Mouse (Mus musculus) right cerebral cortex, adult 18-20 months (tissue): ENCODE data around the gene Lbr.
A peak's percentile ranks its signal among the peaks of the same experiment; 100 is the strongest.
"Not testable (repeated sequence)": the region's sequence is repeated elsewhere in the genome, so short reads cannot be mapped to it uniquely, and the experiment has no call there.

Experiments
- DNase-seq: peaks from one replicate; pipeline ENCODE4 v3.0.0; 2022; ENCODE audit warnings: mixed read lengths

Gene Lbr

DNA sequence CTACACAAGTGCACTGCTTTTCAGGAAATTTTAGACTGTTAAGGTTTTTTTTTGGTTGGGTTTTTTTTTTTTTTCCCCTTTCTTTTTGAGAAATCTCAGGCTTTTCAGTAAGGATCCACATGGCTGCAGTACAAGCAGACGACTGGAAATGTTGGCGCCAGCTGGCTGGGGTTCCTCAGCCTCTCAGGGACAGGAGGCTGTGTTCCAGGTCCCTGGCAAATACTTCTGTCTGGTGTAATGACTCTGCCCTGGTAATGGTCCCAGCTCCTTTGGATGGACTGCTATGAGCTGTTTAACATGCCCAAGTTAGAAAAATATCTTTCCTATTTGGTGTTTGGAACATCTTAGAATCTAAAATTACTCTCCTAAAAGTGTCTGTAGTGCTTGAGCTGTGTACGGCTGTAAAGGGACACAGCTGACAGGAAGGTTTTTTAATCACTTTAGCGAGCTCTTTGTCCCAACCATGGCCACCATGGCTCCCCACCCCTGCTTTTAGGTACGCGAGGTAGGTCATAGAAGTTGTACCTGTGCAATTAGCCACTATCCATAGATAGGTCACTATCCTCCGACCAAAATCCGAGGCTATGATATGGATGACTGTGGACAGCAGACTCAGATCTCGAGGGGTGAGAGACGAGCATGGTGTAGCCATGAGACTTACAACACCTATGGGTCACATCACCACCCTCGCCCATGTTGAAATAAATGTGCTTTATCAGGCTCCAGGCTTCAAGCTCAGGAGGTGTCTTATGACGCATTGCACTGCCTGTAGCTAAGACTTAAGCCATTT is 8.9 kb upstream of the Lbr start:
- peak; percentile 51 for DNase-seq

DNA sequence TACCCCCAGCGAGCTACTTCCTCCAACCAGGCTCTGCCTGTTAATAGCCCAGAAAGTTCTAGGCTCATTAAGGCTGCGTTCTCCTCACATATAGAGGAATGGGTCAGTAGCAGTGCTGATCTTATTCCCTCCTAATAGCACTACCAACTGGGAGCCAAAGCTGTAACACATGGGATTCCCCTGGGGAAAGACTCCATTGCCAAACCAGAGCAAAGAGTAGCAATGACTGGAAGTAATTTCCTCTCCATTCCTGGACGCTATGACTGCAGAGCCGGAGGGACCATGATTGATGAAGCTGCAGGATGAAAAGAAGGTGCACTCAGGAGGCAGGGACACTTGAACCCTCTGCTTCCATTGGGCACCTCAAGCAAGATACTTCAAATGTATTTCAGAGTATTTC is 7.6 kb upstream of the Lbr start:
- no peak for DNase-seq

DNA sequence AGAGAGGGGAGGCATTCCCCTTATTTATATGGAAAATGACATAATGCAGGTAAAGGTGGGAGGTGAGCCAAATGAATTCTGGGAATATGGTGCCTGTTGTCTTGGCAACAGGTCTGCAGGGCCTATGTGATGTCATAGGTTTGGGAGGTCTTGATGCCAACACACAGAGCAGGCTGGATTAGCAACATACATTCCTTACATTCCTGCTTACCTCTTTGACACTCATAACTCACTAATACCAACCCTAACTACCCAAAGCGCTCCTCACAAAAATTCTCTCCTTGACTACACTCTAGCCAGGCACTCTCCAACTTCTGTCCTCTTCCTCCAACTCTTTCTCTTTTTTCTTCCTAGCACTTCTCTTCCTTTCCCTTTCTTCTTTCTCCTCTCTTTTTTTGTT is 5.4 kb upstream of the Lbr start:
- DNase-seq = no peak

DNA sequence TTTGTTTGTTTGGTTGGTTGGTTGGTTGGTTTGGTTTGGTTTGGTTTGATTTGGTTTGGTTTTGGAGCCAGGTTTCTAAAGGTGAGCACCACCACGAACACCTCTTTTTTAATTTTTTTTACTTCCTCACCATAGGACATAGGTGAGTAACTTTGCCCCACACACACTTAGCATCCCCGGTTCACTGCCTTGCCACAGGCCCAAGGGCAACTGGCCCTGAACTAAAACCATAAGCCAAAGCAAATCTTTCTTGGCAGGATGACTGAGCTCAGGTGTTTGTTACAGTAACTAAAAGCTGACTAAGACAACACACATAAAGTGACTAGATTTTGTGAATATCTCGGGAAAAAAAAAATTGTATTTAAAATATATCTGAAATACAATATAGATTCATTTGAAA is 4.5 kb upstream of the Lbr start:
- no peak for DNase-seq

DNA sequence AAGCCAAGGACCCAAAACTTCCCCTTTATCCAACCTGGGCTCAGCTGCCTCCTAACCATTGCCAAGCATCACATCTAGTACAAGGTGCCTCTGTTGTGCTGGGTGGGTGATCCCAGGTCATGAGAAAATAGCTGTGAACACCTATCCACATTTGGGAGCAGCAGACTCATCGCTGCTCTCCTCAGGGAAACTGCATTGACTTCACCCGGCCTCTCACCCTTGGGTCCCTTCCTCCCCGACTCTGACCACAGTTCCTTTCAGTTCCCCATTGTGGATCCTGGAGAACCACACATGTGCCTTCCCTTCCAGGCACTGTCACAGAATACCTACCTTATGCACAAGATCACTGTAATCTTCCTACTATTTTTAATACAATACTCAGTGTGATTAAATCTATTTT is 2.9 kb upstream of the Lbr start:
- DNase-seq = no peak

DNA sequence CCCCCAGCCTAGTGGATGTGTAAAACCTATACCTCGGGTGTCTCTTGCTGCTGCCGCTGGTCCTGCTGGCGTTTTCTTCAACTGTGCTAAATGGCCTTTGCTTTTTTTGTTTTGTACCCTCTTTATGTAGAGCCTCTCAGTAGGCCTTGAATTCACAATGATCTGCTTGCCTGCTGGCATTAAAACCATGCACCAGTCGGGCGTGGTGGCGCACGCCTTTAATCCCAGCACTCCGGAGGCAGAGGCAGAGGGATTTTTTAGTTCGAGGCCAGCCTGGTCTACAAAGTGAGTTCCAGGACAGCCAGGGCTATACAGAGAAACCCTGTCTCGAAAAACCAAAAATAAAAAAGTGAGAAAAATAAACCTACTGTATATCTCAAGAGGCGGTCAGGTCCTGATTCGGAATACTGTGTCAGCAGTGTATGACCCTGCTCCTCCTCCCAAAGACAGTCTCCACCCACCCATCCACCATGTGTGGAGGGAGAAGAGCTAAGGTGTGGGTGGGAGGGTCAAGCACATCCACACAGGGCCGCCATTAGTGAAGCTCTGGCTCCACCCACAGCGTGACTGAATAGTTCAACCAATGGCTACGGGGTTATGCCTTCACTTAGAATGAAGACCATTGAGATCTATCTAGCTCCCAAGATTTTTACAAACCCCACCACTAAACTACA is 2.2 kb upstream of the Lbr start:
- no peak for DNase-seq

DNA sequence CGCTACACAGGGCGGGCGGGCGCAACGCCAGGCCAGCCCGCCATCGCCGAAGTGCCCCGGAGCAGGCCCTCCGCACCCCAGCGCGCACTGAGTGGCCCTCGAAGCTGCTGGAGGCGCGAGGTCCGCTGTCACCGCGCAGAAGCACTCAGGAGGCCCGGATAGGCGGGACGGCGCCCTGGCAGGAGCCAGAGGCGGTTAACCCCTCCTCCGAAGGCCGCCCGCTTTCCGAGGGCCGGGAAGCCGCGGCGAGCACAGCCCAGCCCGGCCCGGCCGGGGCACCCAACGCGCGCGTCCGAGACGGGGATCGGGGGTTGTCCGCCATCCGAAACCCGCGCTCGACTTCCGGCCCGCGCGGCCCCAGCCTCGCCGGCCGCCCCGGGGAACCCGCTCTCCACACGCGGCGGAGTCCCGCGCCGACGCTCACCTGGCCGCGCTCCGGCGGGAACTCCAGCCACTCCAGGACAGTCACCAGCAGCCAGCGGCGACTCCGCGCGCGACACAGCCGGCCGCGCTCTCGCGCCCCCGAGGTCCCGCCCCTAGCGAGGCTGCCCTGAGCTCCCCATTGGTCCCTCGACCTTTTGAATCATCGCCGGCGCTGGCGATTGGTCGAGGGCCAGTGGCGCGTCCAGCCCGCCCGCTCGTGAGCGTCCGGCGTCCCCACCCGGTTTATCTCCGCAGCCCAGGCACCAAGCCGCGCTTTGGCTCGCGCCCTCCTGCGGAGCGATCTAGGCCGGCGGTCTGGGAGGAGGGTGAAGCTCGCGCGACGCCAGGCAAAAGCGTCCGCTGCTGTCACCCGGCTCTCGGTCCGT is 778 bp downstream of the Lbr start:
- peak; percentile 97 for DNase-seq

DNA sequence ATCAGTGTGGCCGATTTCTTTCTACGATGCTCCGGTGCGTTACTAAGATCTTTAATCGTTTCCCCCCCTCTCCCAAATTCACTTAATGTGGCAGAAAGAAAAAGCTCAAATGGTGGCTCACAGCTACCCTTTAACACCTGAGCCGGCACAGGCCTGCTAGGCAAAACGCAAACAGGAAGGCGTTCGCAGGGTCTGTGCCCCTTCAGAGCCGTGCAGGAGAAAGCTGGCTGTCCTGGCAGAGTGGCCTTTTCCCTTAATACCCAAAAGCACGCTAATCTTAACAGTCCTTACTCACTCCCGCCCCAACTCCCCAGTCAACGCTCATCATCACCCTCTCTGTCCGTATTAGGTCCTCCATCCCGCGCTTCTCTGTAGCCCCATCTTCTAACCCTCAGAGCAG is 1.4 kb downstream of the Lbr start:
- no peak for DNase-seq

DNA sequence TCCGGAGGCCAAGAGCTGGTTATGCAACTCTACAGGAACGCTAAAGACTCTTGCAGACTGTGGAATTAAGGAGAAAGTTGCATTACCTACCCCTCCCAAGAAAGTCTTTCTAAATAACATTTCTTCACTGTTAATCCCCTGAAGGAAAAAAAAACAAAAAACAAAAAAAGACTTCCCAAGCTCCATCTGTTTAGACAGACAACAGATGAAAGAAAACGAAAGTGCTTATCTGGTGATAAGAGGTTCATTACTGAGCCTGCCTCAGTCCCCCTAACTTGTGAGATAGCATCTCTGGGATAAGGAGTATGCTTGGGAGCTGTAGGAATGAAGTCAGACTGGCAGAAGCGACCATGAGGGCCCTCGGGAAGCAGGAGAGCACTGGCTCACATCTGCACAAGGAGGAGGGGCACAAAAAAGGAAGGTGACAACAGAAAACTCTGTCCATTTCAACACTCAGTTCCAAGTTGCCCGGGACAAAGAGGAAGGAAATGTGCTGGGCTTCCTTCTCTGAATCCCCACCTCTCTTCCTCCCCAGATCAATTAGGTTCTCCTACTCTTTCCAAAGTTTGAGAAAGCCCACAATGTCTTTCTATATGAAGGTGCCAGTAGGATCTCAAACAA is 3.0 kb downstream of the Lbr start:
- no peak for DNase-seq

DNA sequence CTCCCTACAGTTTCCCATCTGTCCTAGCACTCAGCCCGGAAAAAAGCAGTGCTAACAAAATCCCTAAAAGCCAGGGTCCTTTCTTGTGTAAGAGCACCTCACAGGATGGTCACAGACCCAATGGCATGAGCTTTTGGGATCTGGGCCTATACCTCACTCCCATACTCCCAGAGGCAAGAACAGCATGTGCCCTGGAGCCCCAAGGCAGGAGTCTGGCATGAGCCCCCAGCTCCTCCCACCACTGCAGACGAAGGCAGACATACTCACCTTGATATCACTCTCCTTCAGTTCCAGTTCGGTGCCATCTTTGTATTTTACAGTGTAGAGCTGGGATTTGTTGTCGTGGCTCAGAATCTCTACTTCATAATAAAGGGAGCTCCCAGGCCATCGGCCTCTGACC is 4.7 kb downstream of the Lbr start:
- no peak for DNase-seq

DNA sequence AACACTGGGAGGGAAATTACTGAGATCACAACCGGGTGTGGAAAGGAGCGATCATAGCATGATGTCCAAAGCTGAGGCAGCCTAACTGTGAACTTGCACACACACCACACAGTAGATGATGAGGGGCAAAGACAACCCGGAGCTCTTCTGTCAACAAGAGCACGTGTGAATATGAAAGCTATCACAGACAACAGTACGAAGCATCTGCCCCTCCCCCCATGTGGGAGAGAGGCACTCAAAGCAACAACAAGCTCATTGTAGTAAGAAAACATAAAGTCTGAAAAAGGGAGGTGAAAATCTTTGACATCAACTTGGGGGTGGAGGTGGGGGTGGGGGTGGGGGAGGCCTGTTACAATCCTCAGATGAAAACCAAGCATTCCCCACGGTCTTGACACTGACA is 9.7 kb downstream of the Lbr start:
- no peak for DNase-seq

DNA sequence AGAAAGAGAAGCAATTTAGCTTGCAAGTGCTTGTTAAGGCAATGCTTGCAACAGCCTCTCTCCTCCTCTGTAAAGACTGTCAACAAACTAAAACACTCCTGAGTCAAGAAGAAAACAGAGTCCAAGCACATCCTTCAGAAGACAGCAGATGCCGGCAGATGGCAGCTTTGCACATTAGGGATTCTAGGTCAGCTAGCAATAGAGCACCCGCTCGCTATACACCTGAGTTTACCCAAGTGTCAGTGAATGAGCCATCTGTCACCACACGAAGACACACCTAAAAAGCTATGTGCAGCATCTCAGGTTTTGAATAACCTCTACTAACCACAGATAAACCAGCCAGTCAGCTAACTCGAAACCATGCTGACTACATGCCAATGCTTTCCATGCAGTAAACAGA is 10.1 kb downstream of the Lbr start:
- DNase-seq = peak; percentile 19

DNA sequence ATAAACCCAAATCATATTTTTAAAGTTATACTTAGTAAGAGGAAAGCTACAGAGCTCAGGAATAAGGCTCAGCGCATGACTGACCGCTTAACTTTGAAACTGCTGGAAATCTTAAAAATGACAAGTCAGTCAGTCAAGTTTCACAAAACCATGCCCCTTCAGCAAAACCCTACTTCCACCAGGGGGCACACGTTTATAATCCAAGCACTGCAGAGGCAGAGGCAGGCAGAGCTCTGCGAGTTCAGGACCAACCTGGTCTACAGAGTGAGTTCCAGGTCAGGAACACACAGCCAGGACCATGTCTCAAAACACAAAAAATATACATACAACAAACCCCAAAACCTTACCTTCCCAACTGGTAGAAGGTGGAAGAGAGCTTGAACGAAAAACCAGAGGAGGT is 14.5 kb downstream of the Lbr start:
- DNase-seq = no peak

DNA sequence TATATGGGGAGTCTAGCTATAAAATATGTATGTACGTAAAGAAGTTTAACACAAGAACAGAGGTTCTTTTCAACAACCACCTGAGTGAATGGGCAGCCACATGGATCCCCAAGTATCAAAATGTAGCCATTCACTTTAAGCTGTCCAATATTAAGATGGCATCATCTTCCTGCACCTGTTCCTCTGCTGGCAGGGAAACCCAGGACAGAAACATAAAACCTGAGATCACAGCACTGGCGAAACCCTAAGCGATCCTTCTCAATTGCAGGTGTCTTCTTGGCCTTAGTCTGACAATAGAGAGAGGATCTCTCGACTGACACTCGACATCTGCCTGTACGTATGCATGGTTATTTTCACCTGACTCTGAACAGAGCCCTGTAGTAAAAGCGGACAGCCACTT is 16.1 kb downstream of the Lbr start:
- DNase-seq = no peak

DNA sequence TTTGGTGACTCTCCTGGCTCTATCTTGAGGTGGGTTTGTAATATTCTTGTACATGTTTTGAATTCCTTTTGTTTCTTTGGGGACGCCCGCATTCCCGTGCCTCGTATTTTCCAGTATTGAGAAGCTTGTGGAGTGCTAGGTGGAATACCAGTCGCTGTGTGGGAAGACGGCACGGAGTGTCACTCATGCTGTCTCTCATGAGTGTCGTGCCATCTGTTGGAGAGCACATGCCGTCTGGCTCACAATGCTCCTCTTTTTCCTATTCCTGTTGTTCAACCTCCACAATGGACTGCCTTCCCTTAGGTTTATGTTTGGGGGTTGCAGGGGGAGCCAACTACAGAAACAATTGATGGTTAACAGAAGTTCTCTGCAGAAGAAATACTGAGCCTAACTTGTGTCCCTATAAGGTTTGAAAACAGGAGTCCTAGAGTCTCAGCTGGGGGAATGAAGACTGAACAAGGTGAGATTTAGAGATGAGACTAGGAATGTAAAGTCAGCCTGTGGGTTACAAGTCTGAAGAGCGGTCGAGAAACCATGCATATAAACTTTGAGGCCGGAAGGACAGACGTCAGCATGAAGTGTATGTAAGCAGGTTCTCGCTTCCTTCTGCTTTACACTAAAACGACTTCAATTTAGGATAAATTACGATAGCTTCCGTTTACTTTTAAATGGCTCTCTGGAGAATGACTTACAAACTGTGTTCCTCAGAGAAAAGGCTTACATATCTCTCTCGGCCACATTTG is 31.2 kb downstream of the Lbr start:
- peak; percentile 29 for DNase-seq

DNA sequence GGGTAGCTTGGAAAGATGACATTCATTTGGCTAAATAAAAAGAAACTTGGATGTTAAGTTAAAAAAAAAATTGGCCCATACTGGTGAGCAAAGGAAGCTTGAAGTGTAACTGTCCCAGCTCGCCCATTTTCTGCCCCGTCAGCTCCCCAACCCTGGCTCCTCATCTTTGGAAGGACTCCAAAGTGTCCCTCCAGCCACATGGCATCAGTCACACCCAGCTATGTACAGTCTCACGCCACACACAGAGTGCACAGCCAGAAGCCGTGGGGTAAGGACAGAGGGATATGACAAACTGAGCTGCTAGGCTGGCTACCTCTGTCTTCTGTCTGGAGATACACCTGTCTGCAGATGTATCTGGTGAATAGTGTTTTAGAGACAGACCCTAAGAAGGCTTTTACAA is 42.2 kb downstream of the Lbr start:
- no peak for DNase-seq

DNA sequence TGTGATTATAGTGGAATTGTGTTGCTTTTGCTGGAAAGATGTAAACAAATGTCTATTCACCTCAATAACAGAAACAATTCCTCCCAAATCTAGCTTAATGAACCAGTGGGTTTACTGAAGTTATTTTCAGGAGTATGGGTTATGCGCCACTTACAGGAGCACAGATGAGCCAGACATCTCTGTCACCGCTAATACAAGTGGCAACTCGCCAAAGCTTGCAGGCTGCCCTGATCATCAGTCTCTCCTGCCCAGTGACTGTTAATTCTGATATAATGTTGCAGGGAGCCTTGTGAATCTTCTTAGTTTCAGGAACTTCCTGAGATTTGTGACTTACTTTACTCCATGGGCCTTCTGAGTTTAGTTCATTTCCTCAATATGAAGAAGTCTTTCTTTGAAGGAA is 42.9 kb downstream of the Lbr start:
- no peak for DNase-seq

DNA sequence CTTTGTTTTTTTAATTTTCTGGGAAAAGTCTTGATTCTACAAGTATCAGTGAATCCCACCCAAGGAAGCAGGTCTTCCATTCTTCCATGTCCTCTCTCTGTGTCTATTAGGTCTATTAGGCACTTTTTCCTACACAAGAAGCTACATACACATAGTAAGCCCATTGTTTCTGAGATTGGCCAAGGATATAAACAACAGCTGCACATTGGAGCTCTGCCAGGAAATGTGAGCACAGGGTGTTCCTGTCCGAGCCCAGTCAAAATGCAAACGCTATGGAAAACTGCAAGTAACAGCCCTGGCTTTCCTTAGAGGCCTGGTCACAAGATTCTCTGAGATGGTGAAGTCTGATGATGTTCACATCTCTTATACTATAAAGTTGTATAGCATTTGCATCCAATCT is 49.3 kb downstream of the Lbr start:
- peak; percentile 30 for DNase-seq

DNA sequence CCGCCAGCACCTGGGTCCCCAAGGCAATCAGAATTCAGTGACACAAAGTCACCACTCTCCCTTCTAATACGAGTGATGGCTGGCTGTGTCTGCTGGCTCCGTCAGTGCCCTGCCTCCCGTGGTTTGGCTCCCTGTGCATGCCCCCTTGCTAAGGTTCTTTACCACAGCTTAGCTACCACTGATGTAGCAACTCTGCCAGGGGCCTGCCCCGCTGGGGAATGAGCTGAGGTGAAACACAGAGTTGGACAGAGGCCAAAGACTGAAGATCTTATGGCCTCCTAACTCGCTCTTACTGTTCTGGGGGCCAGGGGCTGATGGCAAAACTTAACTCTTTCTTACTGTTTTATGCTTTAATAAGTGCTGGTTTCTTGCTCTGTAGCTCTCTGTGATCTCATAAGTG is 52.9 kb downstream of the Lbr start:
- DNase-seq = no peak

DNA sequence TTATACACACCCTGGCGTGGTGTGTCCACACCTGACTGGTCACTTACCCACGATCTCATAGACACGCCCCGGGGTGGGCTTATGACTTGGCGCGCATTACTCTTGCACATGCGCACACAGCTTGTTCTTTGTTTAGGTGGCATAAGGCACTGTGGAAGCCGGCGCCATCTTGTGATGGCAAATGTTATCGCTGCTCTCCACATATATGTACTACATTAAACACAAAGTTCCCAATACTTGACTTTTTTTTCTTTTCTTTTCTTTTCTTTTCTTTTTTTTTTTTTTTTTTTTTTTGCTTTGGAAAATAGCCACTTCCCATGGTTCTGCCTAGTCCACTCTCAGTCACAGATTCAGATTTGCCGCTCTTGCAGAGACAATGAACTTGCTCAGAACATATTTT is 60.2 kb downstream of the Lbr start:
- DNase-seq = not testable (repeated sequence)

DNA sequence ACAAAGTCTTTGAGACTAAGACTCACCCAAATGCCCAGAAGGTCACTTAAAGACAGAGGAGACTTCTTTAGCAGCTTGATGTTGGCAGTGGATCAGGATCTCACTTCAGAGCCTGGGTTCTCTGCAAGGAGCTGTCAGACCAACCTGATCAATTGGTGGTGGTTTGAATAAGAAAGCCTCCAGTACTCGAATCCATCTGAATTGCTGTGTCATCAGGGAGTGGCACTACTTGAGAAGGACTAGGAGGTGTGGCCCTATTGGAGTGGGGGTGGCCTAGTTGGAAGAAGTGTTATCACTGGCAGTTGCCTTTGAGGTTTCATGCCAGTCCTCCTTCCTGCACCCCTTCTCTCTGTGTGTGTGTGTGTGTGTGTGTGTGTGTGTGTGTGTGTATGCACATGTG is 66.3 kb downstream of the Lbr start:
- DNase-seq = no peak

DNA sequence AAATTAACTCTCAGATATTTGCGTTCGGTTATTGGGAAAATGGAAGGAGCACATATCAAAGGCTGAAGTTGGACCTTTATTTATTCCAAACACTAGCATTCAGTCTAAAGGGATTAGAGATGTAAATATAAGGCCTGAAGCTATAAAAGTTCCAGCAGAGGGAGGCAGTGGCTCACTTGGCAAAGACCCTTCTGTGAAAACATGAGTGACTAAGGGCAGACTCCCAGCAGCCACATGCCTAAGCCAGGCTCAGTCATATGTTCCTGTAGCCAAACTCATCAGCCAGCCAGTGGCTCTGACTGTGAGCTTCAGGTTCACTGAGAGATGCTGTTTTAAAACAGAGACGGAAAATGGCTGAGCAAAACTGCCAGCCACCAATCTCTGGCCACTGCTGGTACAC is 71.0 kb downstream of the Lbr start:
- no peak for DNase-seq

DNA sequence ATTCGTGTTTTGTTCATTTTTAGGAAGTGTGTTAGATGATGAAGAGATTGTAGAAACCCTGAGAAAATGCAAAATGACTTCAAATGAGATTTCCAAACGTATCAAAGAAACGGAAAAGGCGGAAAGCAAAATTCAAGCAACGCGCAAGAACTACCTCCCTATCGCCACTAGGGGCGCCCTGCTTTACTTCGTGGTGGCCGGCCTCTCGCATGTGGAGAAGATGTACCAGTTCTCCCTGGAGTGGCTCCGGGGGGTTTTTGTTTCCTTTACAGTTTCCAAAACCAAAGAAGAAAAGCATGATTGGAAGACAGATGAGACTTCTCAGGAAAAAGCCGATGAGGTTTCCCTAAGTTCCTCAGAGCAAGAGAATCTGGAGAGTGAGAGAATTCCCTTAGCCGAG is 73.5 kb downstream of the Lbr start:
- no peak for DNase-seq
